Mouse (Mus musculus) liver, embryonic 14.5 days (tissue): ENCODE data around the gene Siglecg. TPM values are rescaled to one million over a fixed set of nuclear protein-coding genes. Genes with fewer than 3 reads are reported as not detected.

Source experiments
- ATAC-seq: fragments of 200-750 bp; cut with Nextera tagmentation; 2 replicates; pipeline ENCODE4 v1.8.0; 2017; ENCODE audit warnings: moderate number of reproducible peaks, mild to moderate bottlenecking, moderate library complexity; ENCODE audit not compliant: insufficient read depth
- DNase-seq, 3 experiments: peaks; one replicate each; pipeline ENCODE4 v3.0.0-alpha.2; 2012 to 2013; ENCODE audit warnings: low read depth in 3 of 3, low spot score in 3 of 3
- H3K27ac ChIP-seq: fragments of 300-500 bp; sonication (generic); 2 replicates; pipeline ENCODE4 v1.5.1; 2014; ENCODE audit warnings: moderate library complexity, mild to moderate bottlenecking, control low read depth, inconsistent platforms
- H3K27me3 ChIP-seq: fragments of 300-500 bp; sonication (generic); 2 replicates; pipeline ENCODE4 v1.6.1; 2014; ENCODE audit warnings: mild to moderate bottlenecking, low read length, moderate library complexity; ENCODE audit not compliant: control insufficient read depth, insufficient read depth
- H3K36me3 ChIP-seq: fragments of 300-500 bp; sonication (generic); replicated peaks from 2 replicates; pipeline ENCODE4 v1.6.1; 2014; ENCODE audit warnings: low read depth; ENCODE audit not compliant: control insufficient read depth, insufficient read depth
- H3K4me1 ChIP-seq, 2 experiments: fragments of 200-500 bp in 1 of 2; fragments of 300-500 bp in 1 of 2; sonication (generic) in 1 of 2; replicated peaks; 2 replicates each; pipeline ENCODE4 v1.6.1; 2012 to 2014; ENCODE audit warnings: antibody characterized with exemption in 1 of 2, inconsistent platforms in 1 of 2, low read length in 1 of 2; ENCODE audit not compliant: control insufficient read depth in 2 of 2, insufficient read depth in 2 of 2
- H3K4me2 ChIP-seq: fragments of 300-500 bp; sonication (generic); 2 replicates; pipeline ENCODE4 v1.6.1; 2014; ENCODE audit warnings: low read depth, mild to moderate bottlenecking, control low read depth, moderate library complexity
- H3K4me3 ChIP-seq, 2 experiments: fragments of 200-500 bp in 1 of 2; fragments of 300-500 bp in 1 of 2; sonication (generic) in 1 of 2; 2 replicates each; pipeline ENCODE4 v1.5.1; 2012 to 2014; ENCODE audit warnings: low read depth in 2 of 2, low read length in 2 of 2, mild to moderate bottlenecking in 2 of 2, control low read depth in 1 of 2, inconsistent platforms in 1 of 2, moderate library complexity in 1 of 2; ENCODE audit not compliant: insufficient read depth in 1 of 2
- H3K9ac ChIP-seq: fragments of 300-500 bp; sonication (generic); replicated peaks from 2 replicates; pipeline ENCODE4 v1.6.1; 2014; ENCODE audit warnings: mild to moderate bottlenecking, control low read depth, moderate library complexity
- H3K9me3 ChIP-seq: fragments of 300-500 bp; sonication (generic); 2 replicates; pipeline ENCODE4 v1.6.1; 2016; ENCODE audit warnings: low read length, mixed read lengths; ENCODE audit not compliant: control insufficient read depth
- CTCF ChIP-seq: IDR thresholded peaks from 2 replicates; pipeline ENCODE4 v1.5.1; 2016; ENCODE audit warnings: antibody characterized with exemption, low read depth, control low read depth
- EP300 ChIP-seq: IDR thresholded peaks from 2 replicates; pipeline ENCODE4 v1.6.1; 2016; ENCODE audit warnings: antibody characterized with exemption, low read depth
- WGBS: fragments of 180-500 bp; shearing (Covaris S2); extraction: QIAGEN DNeasy Blood & Tissue Kit; methylation state at CpG from one replicate; pipeline ENCODE4 v1.1.7; 2014; ENCODE audit not compliant: insufficient replicate concordance; 5-methylcytosine and 5-hydroxymethylcytosine counted together
- polyA plus RNA-seq, 2 experiments: library from polyadenylated mRNA; depleted of rRNA in 1 of 2; stranded (reverse) in 1 of 2; unstranded in 1 of 2; fragments of >200 nt; fragmentation: Nextera tagmentation in 1 of 2; extraction: Ambion mirVana in 1 of 2; gene quantifications; 2 replicates each; pipeline versions ENCODE4 v1.2.1 to v1.2.3; 2012 to 2014

The Siglecg gene
- polyA plus RNA-seq, 2 experiments: 0.24 to 0.69 TPM

- WGBS: 69% methylated on average over 10 of the region's 10 CpGs
- TF ChIP-seq EP300: no peak
- TF ChIP-seq CTCF: peak; percentile 51
Measured at GRCm38 (mm10) chr7:43417298-43417697, 9.3 kb downstream of the Siglecg start.

GRCm38 (mm10) chr7:43422995-43423617 is 15.1 kb downstream of the Siglecg start:
- 8% methylated on average over 11 of the region's 11 CpGs for WGBS
- Histone ChIP-seq H3K9me3 (no peaks in the 10 kb centered on the region), H3K9ac (no peak overlapping the region), H3K4me2 (no peak overlapping the region), H3K27me3 (no peaks in the 10 kb centered on the region), H3K4me1 (no peaks in the 10 kb centered on the region; a peak in 1 of 4 replicates), H3K36me3 (no peaks in the 10 kb centered on the region), H3K4me3 (no peak overlapping the region), H3K27ac (no peak overlapping the region)
- DNase-seq (peak; percentile 32 to 42 (median 39)), ATAC-seq (peak; percentile 79)
- TF ChIP-seq EP300 (no peak), CTCF (peak; percentile 96)

More at GRCm38 (mm10) chr7:43417298-43417697, 9.3 kb downstream of the Siglecg start:
- no peaks in the 10 kb centered on the region for H3K36me3 ChIP-seq
- no peaks in the 10 kb centered on the region for H3K4me1 ChIP-seq
- H3K4me3 ChIP-seq: no peak overlapping the region
- no peaks in the 10 kb centered on the region for H3K9me3 ChIP-seq
- ATAC-seq (no peak), DNase-seq (no peak)
- no peak overlapping the region for H3K27ac ChIP-seq
- no peak overlapping the region for H3K4me2 ChIP-seq
- no peaks in the 10 kb centered on the region for H3K27me3 ChIP-seq
- no peak overlapping the region for H3K9ac ChIP-seq

- DNase-seq (no peak), ATAC-seq (no peak)
- Histone ChIP-seq H3K27me3 (no peaks in the 10 kb centered on the region), H3K4me3 (no peak overlapping the region), H3K36me3 (no peaks in the 10 kb centered on the region), H3K4me2 (no peak overlapping the region), H3K9me3 (no peaks in the 10 kb centered on the region), H3K4me1 (no peaks in the 10 kb centered on the region; a peak in 1 of 4 replicates), H3K9ac (no peak overlapping the region), H3K27ac (no peak overlapping the region)
- TF ChIP-seq CTCF: no peak
- no peak for TF ChIP-seq EP300
- 42% methylated on average over 3 of the region's 3 CpGs for WGBS
Measured at GRCm38 (mm10) chr7:43423991-43424625, 16.1 kb downstream of the Siglecg start.

GRCm38 (mm10) chr7:43427406-43427805 is 19.4 kb downstream of the Siglecg start, which contains the start of gene Lim2:
Gene Lim2, plus strand, starts transcription at chr7:43427670.
- TF ChIP-seq EP300 (no peak), CTCF (no peak)
- DNase-seq: no peak
- H3K9me3 ChIP-seq: no peaks in the 10 kb centered on the region
- H3K9ac ChIP-seq: no peak within 1 kb of the TSS
- H3K4me2 ChIP-seq: no peak within 1 kb of the TSS
- no peaks in the 10 kb centered on the region for H3K27me3 ChIP-seq
- no peak within 1 kb of the TSS for H3K4me3 ChIP-seq
- no peaks in the 10 kb centered on the region; a peak in 1 of 4 replicates for H3K4me1 ChIP-seq
- H3K27ac ChIP-seq: no peak within 1 kb of the TSS
- H3K36me3 ChIP-seq: no peaks in the 10 kb centered on the region
- ATAC-seq: no peak
- WGBS: 47% methylated on average over 8 of the region's 8 CpGs

- TF ChIP-seq CTCF (no peak), EP300 (no peak)
- no peaks in the 10 kb centered on the region for H3K27me3 ChIP-seq
- H3K9me3 ChIP-seq: no peaks in the 10 kb centered on the region
- H3K27ac ChIP-seq: no peak overlapping the region
- no peak overlapping the region for H3K4me2 ChIP-seq
- H3K9ac ChIP-seq: no peak overlapping the region
- no peaks in the 10 kb centered on the region for H3K4me1 ChIP-seq
- no peaks in the 10 kb centered on the region for H3K36me3 ChIP-seq
- 19% methylated on average over 4 of the region's 4 CpGs for WGBS
- DNase-seq (no peak), ATAC-seq (no peak)
- H3K4me3 ChIP-seq: no peak overlapping the region
Measured at GRCm38 (mm10) chr7:43429500-43429899, 21.5 kb downstream of the Siglecg start.
